Mouse (Mus musculus) liver (tissue): ENCODE measurements around the gene Slx1b.
"Not testable (repeated sequence)": the region's sequence is repeated elsewhere in the genome, so short reads cannot be mapped to it uniquely, and the experiment has no call there.

Source experiments
- DNase-seq: peaks from one replicate; pipeline ENCODE4 v3.0.0-alpha.2; 2020; ENCODE audit warnings: mixed read lengths

Slx1b gene

DNA sequence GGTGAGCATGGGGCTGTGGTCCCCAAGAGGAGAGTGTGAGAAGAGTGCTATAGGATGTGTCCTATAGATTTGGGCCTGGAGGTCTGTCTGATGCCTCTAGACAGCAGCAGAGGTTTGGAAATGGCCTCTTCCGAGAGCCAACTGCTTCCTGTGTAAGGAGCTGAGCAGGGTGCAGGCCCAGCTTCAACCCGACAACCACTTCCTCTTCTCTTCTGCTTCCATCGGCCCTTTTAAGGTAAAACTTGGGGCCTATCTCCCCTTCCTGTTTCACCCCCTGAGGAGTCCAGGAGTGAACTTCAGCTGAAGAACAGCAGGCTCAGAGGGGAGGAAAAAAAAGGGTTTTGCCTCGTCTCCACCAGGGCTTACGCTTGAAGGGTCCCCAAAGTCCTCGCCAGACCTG, 6.8 kb upstream of the Slx1b start:
- peak; percentile 28 for DNase-seq

- no peak for DNase-seq
These were observed 6.2 kb upstream of the Slx1b start for GRCm38 (mm10) chr7:126701559-126702357.

DNA sequence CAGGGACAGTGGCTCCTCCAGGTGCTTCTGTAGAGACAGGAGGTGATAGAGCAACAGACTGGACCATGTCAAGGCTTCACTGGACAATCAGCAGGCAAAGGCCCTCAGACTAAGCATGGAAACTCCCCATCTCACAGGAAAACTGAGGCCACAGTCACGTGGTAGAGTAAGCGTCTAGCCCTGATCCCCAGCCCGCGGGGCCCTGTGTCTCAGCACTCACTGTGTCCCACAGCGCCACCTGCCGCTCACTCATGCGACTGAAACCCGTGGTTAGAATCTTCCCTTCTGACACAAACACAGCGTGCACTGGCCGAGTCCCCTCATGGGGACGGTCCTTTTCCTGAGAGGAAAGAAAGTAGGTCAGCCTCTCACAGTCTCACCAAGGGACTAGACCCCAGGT, 5.5 kb upstream of the Slx1b start:
- peak; percentile 89 for DNase-seq

DNA sequence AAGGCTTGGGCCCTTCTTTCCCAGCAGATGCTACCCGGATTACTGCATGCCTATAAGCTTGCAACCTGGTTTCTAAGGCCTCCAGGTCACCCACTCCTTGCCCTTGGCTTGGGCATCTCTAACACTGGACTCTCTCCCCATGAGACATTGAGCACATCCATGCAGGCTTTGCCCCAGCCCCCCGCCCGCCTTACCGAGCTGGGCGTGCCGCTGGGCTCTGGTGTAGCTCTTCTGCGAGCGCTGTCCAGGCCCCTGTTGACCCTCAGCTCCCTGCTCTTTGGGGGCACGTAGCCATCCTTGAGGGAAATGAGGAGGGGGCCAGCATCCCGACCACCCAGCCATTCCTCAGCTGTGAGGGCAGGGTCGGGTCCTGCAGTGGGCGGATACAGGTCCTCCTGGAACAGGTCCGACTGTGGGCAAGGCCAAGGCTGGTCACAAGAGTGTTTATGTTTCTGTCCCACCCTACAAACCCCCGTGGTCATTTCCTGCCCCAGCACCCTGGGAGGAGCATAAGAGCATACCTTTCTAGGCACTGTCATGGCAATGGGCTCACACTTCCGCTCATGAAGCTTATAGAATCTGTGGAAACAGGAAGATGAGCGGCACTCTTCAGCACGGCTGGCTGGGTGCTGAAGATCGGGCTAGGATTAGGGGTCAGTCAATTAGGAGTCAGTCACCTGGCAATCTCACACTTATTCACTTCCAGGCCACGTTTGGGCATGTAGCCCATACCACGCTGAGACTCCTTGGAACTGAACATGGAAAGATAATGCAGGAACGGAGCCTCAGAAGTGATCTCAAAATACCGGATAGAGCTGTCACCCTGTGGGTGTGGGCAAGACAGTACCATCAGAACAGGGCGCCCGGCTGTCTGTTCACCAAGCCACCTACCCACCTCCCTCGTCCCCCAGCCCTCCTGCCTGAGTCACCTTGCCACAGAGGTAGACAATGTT, 4.8 kb upstream of the Slx1b start:
- no peak for DNase-seq

GRCm38 (mm10) chr7:126697838-126698237, 2.3 kb upstream of the Slx1b start:
- DNase-seq = no peak

GRCm38 (mm10) chr7:126696886-126697285, 1.3 kb upstream of the Slx1b start:
- DNase-seq = no peak

DNA sequence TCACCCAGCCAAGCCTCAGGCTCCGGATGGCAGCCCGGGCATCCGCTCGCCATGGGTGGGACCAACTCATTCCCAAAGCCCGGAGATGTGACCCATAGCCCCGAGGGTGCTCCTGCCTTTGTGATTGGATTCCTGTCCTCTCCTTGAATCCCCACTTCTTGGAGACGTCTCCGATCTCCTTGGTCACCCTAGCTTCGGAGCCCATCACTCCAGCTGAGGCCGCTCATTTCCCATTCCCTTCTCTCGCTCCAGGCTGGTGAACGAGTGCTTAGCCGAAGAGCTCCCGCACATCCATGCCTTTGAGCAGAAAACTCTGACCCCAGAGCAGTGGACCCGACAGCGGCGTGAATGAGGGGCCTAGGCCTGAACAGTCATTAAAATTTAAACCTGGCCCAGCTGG, 719 bp upstream of the Slx1b start:
- DNase-seq = no peak

- DNase-seq = peak; percentile 84
These were observed 373 bp downstream of the Slx1b start, which contains the start of gene Bola2 for GRCm38 (mm10) chr7:126695210-126695611. Bola2 (plus strand) TSS chr7:126695401.

DNA sequence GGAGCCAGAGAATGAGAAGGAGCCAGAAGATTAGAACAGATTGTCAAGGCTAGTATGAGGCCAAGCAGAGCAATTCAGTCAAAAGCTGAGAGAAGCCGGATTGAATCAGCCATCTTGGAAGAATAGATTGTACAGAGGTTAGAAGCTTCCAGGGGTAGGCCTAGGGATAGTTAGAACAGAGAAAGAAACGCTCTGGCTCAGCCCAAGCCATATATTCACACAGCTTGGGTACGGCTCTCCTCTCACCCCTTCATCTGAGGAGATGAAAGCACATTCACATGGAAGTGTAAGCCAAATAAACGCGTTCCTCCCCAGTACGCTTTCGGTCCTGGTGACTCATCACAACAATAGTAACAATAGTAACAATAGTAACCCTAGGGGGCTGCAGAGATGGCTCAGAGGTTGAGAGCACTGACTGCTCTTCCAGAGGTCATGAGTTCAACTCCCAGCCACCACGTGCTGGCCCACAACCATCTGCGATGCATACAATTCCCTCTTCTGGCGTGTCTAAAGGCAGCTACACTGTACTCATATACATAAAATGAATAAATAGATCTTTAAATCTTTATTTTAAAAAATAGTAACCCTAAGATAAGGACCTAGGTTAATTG, 1.0 kb downstream of the Slx1b start:
- DNase-seq = no peak

GRCm38 (mm10) chr7:126693781-126694180, 1.8 kb downstream of the Slx1b start:
- DNase-seq = no peak

- peak; percentile 82 for DNase-seq
These were observed 2.3 kb downstream of the Slx1b start for GRCm38 (mm10) chr7:126693256-126693655.

DNA sequence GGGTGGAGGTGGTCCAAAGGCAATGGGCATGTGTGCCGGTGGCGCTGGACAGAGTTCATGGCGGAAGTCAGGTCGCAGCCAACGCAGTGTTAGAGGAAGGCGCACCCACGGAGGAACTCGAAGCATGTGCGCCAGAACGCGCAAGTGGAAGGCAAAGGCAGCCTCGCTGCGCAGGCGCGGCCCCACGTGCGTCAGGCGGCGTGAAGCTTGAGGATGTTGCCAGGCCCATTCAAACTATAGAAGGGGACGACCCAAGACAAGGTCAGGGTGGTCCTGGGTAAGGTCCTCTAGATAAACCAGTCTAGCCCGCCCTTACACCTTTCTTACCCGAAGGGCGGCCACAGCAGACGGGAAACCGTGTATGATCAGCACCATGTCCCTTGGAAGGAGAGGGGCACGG, 3.2 kb downstream of the Slx1b start:
- DNase-seq = no peak

- DNase-seq = no peak
These were observed 3.9 kb downstream of the Slx1b start for GRCm38 (mm10) chr7:126691676-126692075.

- DNase-seq = no peak
These were observed 4.8 kb downstream of the Slx1b start for GRCm38 (mm10) chr7:126690737-126691136.

- no peak for DNase-seq
These were observed 6.6 kb downstream of the Slx1b start for GRCm38 (mm10) chr7:126689021-126689420.

- not testable (repeated sequence) for DNase-seq
These were observed 7.4 kb downstream of the Slx1b start for GRCm38 (mm10) chr7:126688156-126688555.

- no peak for DNase-seq
These were observed 14.4 kb downstream of the Slx1b start for GRCm38 (mm10) chr7:126681221-126681620.

DNA sequence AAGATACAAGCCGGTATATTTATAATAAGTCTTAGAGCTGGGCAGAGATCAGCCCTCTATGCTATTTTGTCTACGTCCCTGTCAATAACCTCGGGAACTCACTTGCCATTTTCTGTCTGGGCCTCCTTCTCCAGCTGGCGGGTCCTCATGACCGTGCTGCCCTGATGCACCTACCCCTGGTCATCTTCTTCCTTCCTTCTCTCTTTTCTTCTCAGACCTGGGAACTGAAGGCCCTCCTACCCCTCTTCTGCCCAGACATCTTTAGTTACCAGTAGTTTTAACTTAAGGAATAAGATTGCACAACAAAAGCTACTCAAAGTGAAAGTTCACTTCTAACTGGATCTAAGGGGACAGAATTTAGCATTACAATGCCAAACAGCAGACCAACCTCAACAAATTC, 15.9 kb downstream of the Slx1b start:
- DNase-seq = no peak

DNA sequence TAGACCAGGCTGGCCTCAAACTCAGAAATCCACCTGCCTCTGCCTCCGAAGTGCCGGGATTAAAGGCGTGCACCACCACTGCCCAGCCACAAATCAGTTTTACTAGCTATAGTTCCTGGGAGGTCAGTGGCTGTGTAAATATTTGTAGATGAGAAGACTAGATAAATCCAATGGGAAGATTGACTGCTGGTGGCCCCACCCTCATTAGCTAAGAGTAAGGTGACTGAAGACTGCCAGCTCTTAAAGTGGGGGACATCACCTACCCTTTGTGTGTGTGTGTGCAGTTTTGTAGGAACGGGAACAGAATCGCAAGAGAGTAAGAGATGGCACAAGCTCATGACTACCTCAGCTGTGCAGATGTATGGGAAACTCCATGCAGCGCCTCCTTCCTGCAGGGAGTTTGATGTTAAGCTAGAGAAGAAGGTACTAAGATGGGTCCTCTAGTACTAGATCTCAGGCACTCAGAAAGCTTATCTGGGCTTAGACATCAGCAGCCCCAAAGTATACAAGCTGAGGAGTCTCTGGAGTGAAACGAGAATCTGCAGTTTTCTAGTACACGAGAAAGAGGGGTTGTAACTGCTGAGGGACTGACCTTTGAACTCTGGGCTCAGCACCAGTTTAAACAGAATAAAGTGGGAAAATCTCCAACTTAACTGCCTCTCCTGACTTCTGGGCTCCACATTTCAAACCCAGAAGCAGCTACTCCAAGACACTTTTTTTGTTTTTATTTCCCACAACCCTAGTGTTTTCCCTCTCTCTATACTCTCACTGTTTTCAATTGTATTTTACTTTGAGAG, 16.8 kb downstream of the Slx1b start:
- DNase-seq = no peak

DNA sequence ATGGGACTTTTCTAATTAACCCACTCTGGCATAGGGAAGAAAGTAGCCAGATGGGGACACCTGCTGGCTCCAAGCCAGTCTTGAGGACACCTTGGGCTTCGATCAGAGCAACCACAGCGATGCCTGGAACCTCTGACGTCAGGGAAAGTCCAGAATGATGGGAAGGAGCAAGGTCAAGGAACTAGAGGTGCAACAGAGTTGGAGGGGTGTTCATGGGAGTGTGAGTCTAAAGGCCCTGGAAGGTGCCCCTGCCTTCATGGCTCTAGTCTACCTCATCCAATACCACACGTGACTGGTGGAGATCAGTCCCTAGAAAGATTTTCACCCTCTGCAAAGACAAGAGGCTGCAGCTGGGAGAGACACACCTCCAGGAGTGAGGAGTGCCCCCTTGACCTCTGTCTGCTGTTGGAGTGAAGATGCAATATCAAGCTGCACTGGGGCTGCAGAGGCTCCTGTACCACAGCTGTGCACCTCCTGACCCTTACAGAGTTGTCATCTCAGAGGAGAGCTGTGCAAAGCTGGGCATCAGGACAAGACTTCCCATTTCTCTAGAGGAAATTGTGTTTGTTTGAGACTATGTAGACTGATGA, 18.9 kb downstream of the Slx1b start:
- DNase-seq = no peak

GRCm38 (mm10) chr7:126676207-126676606, 19.4 kb downstream of the Slx1b start, which contains the start of gene Sult1a1:
Sult1a1 (minus strand) TSS chr7:126676432.
- DNase-seq = no peak

DNA sequence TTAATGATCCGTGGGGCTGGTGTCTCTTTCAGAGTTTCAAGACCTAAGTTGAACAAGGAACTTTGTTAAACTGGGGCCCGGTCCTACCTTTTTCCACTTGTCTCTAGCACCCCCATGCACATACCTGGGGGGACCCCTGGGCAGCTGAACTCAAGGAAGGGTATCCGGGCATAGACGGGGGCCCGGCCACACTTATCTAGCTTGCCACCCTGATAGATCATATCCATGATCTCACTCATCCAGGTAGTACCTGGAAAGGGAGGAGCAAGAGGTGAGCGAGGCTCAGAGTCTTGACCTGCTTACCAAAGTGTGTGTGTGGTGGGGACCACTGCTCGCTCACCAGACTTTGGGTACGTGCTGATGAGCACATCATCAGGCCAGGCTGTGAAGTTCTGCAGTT, 20.5 kb downstream of the Slx1b start:
- no peak for DNase-seq
